Mouse (Mus musculus) forebrain, embryonic 16.5 days (tissue): ENCODE data around the gene Ppp1cb. TPM values are rescaled to one million over a fixed set of nuclear protein-coding genes. Genes with fewer than 3 reads are reported as not detected.

Experiments used
- ATAC-seq: fragments of 200-750 bp; cut with Nextera tagmentation; 2 replicates; pipeline ENCODE4 v1.8.0; 2017; ENCODE audit warnings: mild to moderate bottlenecking, moderate library complexity
- H3K27ac ChIP-seq: fragments of 300-500 bp; sonication (generic); 2 replicates; pipeline ENCODE4 v1.5.1; 2014; ENCODE audit warnings: low read length, control low read depth
- H3K27me3 ChIP-seq: fragments of 300-500 bp; sonication (generic); replicated peaks from 2 replicates; pipeline ENCODE4 v1.6.1; 2014; ENCODE audit warnings: low read length; ENCODE audit not compliant: control insufficient read depth, insufficient read depth
- H3K36me3 ChIP-seq: fragments of 300-500 bp; sonication (generic); 2 replicates; pipeline ENCODE4 v1.6.1; 2014; ENCODE audit not compliant: control insufficient read depth, insufficient read depth
- H3K4me1 ChIP-seq: fragments of 300-500 bp; sonication (generic); replicated peaks from 2 replicates; pipeline ENCODE4 v1.6.1; 2014; ENCODE audit warnings: low read length; ENCODE audit not compliant: control insufficient read depth, insufficient read depth
- H3K4me2 ChIP-seq: fragments of 300-500 bp; sonication (generic); 2 replicates; pipeline ENCODE4 v1.6.1; 2014; ENCODE audit warnings: mild to moderate bottlenecking, low read length, control low read depth
- H3K4me3 ChIP-seq: fragments of 300-500 bp; sonication (generic); replicated peaks from 2 replicates; pipeline ENCODE4 v1.5.1; 2014; ENCODE audit warnings: mild to moderate bottlenecking, low read length, control low read depth
- H3K9ac ChIP-seq: fragments of 300-500 bp; sonication (generic); replicated peaks from 2 replicates; pipeline ENCODE4 v1.6.1; 2014; ENCODE audit warnings: low read depth, low read length, control low read depth
- H3K9me3 ChIP-seq: fragments of 300-500 bp; sonication (generic); 2 replicates; pipeline ENCODE4 v1.6.1; 2016; ENCODE audit warnings: low read length; ENCODE audit not compliant: control insufficient read depth
- WGBS: fragments of 180-500 bp; shearing (Covaris S2); extraction: QIAGEN DNeasy Blood & Tissue Kit; methylation state at CpG from one replicate; pipeline ENCODE4 v1.1.7; 2014; 5-methylcytosine and 5-hydroxymethylcytosine counted together
- polyA plus RNA-seq: library from polyadenylated mRNA; unstranded; fragments of >200 nt; fragmentation: Nextera tagmentation; extraction: Ambion mirVana; gene quantifications from 2 replicates; pipeline ENCODE4 v1.2.1, GENCODE M21; 2015

Gene Ppp1cb
- polyA plus RNA-seq, 1 experiment from 2014 or later: 216 TPM

GRCm38 (mm10) chr5:32441336-32441735 lies 17.3 kb upstream of the Ppp1cb start:
- Histone ChIP-seq H3K36me3 (no peaks in the 10 kb centered on the region), H3K4me2 (no peak overlapping the region), H3K4me1 (0 out of 2 replicates have a peak, but pooled peaks cover 2% of the 10 kb centered on the region), H3K27me3 (no peaks in the 10 kb centered on the region), H3K9me3 (no peaks in the 10 kb centered on the region), H3K4me3 (no peak overlapping the region), H3K9ac (no peak overlapping the region), H3K27ac (no peak overlapping the region)
- 79% methylated on average over 3 of the region's 3 CpGs for WGBS
- ATAC-seq: no peak

DNA sequence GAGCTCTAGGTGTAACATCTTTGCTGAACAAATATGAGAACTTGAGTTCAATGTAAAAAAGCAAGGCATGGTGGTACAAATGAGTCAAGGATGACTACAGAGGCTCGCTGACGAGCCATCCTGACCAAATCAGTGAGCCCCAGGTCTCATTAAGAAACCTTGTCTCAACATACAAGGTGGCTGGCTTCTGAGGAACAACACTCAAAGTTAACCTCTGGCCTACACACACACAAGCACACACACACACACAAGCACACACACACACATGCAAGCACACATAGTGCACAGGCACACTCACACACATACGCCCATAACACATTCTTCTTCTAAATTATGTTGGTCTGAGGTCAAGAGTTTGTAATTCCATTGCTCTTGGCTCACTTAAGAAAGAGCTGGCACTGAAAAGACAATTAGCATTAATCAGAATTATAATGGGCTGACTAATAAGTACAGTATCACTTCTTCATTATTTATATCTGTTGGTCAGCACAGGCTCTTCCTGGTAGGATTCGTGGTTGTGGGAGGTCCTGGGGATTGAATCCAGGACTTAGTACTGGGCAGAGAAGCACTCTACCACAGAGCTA lies 16.6 kb upstream of the Ppp1cb start:
- no peak overlapping the region for H3K4me2 ChIP-seq
- no peaks in the 10 kb centered on the region for H3K9me3 ChIP-seq
- H3K36me3 ChIP-seq: no peaks in the 10 kb centered on the region
- no peak overlapping the region for H3K9ac ChIP-seq
- no peaks in the 10 kb centered on the region for H3K27me3 ChIP-seq
- H3K27ac ChIP-seq: no peak overlapping the region
- 81% methylated on average over 4 of the region's 4 CpGs for WGBS
- no peak overlapping the region for H3K4me3 ChIP-seq
- no peak for ATAC-seq
- H3K4me1 ChIP-seq: 0 out of 2 replicates have a peak, but pooled peaks cover 2% of the 10 kb centered on the region

- WGBS: 89% methylated on average over 3 of the region's 3 CpGs
- no peak overlapping the region for H3K4me3 ChIP-seq
- ATAC-seq: no peak
- no peak overlapping the region for H3K4me2 ChIP-seq
- 0 out of 2 replicates have a peak, but pooled peaks cover 2% of the 10 kb centered on the region for H3K4me1 ChIP-seq
- no peaks in the 10 kb centered on the region for H3K36me3 ChIP-seq
- no peak overlapping the region for H3K27ac ChIP-seq
- H3K27me3 ChIP-seq: no peaks in the 10 kb centered on the region
- no peak overlapping the region for H3K9ac ChIP-seq
- no peaks in the 10 kb centered on the region for H3K9me3 ChIP-seq
Measured at GRCm38 (mm10) chr5:32443906-32444305, 14.7 kb upstream of the Ppp1cb start.

- Histone ChIP-seq H3K4me1 (0 out of 2 replicates have a peak, but pooled peaks cover 2% of the 10 kb centered on the region), H3K36me3 (no peaks in the 10 kb centered on the region), H3K4me3 (no peak overlapping the region), H3K27ac (0 out of 2 replicates have a peak overlapping the region, but pooled peaks have one; percentile 19), H3K9ac (no peak overlapping the region), H3K9me3 (no peaks in the 10 kb centered on the region), H3K27me3 (no peaks in the 10 kb centered on the region), H3K4me2 (no peak overlapping the region)
- 24% methylated on average over 11 of the region's 11 CpGs for WGBS
- ATAC-seq: peak; percentile 75
Measured at GRCm38 (mm10) chr5:32445287-32445921, 13.2 kb upstream of the Ppp1cb start.

DNA sequence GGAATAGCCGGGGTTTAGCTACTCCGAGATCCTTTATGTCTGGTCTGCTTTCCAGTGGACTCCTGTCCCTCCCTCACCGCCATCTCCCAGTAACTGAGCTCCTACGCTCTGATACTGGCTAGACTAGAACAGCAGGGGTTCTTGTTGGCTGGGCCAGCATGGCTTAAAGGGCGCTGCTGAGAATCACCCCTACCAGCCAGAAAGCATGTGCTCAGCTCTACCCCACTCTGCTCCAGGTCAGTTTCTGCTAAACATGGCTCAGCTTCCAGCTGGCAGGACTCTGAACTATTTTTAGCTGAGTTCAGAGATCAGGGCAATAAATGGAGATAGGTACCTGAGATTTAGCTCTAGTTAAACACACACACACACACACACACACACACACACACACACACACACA lies 12.2 kb upstream of the Ppp1cb start:
- 44% methylated on average over 5 of the region's 5 CpGs for WGBS
- H3K9ac ChIP-seq: no peak overlapping the region
- H3K9me3 ChIP-seq: no peaks in the 10 kb centered on the region
- H3K4me3 ChIP-seq: no peak overlapping the region
- no peak for ATAC-seq
- H3K4me1 ChIP-seq: 0 out of 2 replicates have a peak, but pooled peaks cover under 1% of the 10 kb centered on the region
- H3K27ac ChIP-seq: no peak overlapping the region
- no peaks in the 10 kb centered on the region for H3K27me3 ChIP-seq
- no peak overlapping the region for H3K4me2 ChIP-seq
- no peaks in the 10 kb centered on the region for H3K36me3 ChIP-seq

DNA sequence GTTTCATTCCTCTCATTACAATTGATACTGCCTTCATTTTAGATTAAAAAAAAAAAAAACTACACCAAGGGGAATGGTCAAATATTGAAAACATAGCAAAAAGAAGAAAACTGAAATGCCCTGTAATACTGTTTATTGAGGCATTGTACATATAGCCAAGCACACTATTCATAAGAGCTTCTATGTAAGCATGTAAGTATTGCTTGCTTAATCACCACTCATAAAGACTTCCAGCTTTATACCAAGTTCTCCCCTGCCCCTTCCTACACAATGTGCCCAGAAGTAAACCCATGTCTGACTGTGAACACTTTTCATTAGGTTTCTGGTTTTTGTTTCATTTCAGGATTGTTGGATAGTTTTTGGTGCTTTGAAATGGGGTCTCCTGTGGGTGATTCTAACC lies 11.8 kb upstream of the Ppp1cb start:
- no peaks in the 10 kb centered on the region for H3K9me3 ChIP-seq
- no peak overlapping the region for H3K4me3 ChIP-seq
- no peaks in the 10 kb centered on the region for H3K36me3 ChIP-seq
- H3K27me3 ChIP-seq: no peaks in the 10 kb centered on the region
- no peak overlapping the region for H3K27ac ChIP-seq
- H3K9ac ChIP-seq: no peak overlapping the region
- H3K4me2 ChIP-seq: no peak overlapping the region
- ATAC-seq: no peak
- H3K4me1 ChIP-seq: no peaks in the 10 kb centered on the region

DNA sequence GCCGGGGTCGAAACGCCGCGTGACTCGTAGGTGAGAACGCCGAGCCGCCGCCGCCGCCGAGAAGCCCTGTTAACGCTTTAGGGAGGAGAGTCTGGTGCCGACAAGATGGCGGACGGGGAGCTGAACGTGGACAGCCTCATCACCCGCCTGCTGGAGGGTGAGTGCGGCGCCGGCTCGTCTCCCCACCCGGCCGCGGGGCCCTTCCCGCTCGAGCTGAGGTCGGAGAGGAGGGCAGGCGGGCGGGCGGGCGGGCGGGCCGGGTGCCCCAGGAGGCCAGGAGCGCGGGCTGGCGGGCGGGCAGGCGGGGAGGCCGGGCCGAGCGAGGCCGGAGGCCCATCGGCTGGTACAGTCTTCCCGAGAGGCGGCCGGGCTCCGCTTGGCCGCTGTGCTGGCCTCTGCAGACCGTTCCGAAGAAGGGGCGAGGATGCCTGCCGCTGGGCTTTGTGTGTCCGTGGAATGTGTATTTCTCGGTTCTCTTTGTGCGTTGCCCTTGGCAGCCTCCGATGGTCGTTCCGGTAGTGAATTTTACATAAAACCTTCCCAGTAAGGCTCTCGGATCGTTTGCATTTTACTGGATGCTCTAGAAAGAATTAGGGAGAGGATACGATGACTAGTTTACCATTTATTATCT lies 723 bp downstream of the Ppp1cb start:
- H3K9me3 ChIP-seq: no peaks in the 10 kb centered on the region
- ATAC-seq: peak; percentile 79
- H3K9ac ChIP-seq: peak overlapping the region; percentile 97
- H3K27me3 ChIP-seq: no peaks in the 10 kb centered on the region
- H3K4me2 ChIP-seq: peak overlapping the region; percentile 76
- H3K36me3 ChIP-seq: no peaks in the 10 kb centered on the region
- peak overlapping the region; percentile 97 for H3K4me3 ChIP-seq
- WGBS: 2% methylated on average over 42 of the region's 63 CpGs
- H3K4me1 ChIP-seq: peaks cover 16% of the 10 kb centered on the region
- peak overlapping the region; percentile 99 for H3K27ac ChIP-seq

DNA sequence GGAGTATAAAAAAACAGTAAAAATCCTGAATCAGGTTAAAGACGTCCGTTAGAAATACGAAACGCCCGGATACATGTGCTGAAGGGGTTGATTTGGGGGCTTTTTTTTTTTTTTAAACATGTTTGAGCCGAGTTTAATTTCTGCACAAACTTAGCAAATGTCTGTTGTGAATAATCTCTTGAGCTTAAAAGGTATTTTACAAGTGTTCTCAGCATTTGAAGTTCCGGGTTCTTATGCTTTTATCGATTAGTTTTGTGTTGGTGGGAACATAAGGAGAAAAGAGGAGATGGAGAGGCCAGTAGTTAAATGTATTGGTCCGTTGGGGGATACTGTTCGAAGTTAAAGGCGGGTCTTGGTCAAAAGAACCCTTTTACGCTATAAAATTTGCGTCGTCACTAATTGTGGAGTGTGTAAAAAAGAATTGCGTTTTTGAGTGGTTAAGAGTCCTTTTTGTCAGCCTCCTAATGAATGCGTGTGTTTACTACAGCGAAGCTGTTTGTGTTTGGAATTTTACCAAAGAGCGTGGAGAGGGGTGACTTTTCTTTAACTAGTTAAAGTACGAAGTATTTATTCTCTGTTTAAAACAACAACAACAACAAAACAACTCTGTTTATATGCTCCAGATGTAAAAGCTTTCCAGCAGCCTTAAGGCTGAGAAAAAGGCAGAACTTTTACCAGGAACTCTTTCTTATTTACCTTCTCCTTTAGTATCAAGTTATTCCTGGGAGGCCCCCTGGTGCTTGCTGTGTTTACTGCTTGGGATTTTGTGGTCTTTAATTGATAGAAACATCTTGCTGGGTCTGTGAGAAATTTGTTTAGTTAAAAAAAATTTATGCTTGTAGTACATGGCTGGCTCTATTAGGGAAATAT lies 1.5 kb downstream of the Ppp1cb start:
- peak overlapping the region; percentile 97 for H3K9ac ChIP-seq
- H3K27ac ChIP-seq: peak overlapping the region; percentile 99
- peak overlapping the region; percentile 76 for H3K4me2 ChIP-seq
- H3K4me3 ChIP-seq: peak overlapping the region; percentile 97
- no peaks in the 10 kb centered on the region for H3K9me3 ChIP-seq
- H3K27me3 ChIP-seq: no peaks in the 10 kb centered on the region
- no peak for ATAC-seq
- WGBS: under 1% methylated on average over 19 of the region's 19 CpGs
- H3K4me1 ChIP-seq: peaks cover 16% of the 10 kb centered on the region
- no peaks in the 10 kb centered on the region for H3K36me3 ChIP-seq

- Histone ChIP-seq H3K9ac (no peak overlapping the region), H3K9me3 (no peaks in the 10 kb centered on the region), H3K27me3 (no peaks in the 10 kb centered on the region), H3K4me2 (peak overlapping the region; percentile 43), H3K4me1 (peaks cover 16% of the 10 kb centered on the region), H3K27ac (no peak overlapping the region), H3K4me3 (peak overlapping the region; percentile 22), H3K36me3 (no peaks in the 10 kb centered on the region)
- ATAC-seq: no peak
- WGBS: 43% methylated on average over 2 of the region's 2 CpGs
Measured at GRCm38 (mm10) chr5:32460973-32461372, 2.3 kb downstream of the Ppp1cb start.
